Mouse (Mus musculus) ES-E14 (cell line): ENCODE data around the gene Rad9a.

Experiments used
- CHD2 ChIP-seq: IDR thresholded peaks from 2 replicates; pipeline ENCODE4 v1.6.1; 2014; ENCODE audit warnings: mild to moderate bottlenecking, low read depth, low read length, inconsistent platforms
- HCFC1 ChIP-seq: IDR thresholded peaks from 2 replicates; pipeline ENCODE4 v1.6.1; 2012; ENCODE audit warnings: low read length, inconsistent platforms, borderline replicate concordance; ENCODE audit not compliant: insufficient read depth
- MAFK ChIP-seq: IDR thresholded peaks from 2 replicates; pipeline ENCODE4 v1.6.1; 2014; ENCODE audit warnings: mild to moderate bottlenecking, low read depth, low read length, inconsistent platforms; ENCODE audit not compliant: insufficient read depth
- ZC3H11A ChIP-seq: IDR thresholded peaks from 2 replicates; pipeline ENCODE4 v1.6.1; 2012; ENCODE audit warnings: low read depth, mild to moderate bottlenecking, inconsistent platforms, low read length, borderline replicate concordance
- ZNF384 ChIP-seq: IDR thresholded peaks from 2 replicates; pipeline ENCODE4 v1.6.1; 2012; ENCODE audit warnings: low read depth, low read length, inconsistent platforms

GRCm38 (mm10) chr19:4151898-4152297 is 49.6 kb downstream of the Rad9a start:
- TF ChIP-seq ZC3H11A (no peak), ZNF384 (no peak), CHD2 (no peak), MAFK (no peak), HCFC1 (no peak)
